Mouse (Mus musculus): ENCODE data around the gene Snx11. TPM values are rescaled to one million over a fixed set of nuclear protein-coding genes. Genes with fewer than 3 reads are reported as not detected.
"Not testable (repeated sequence)": the region's sequence is repeated elsewhere in the genome, so short reads cannot be mapped to it uniquely, and the experiment has no call there.

Snx11 gene
- polyA plus RNA-seq, 1 experiment from 2014 or later, result 17.8 TPM

GRCm38 (mm10) chr11:96814443-96814842 lies 37.1 kb upstream of the Snx11 start:
- no peak overlapping the region for H3K4me3 ChIP-seq
- no peaks in the 10 kb centered on the region for H3K9me3 ChIP-seq
- no peak for DNase-seq (ENCODE audit: low spot score)
- H3K4me1 ChIP-seq, result no peaks in the 10 kb centered on the region
- no peak overlapping the region for H3K27ac ChIP-seq
- no peaks in the 10 kb centered on the region for H3K27me3 ChIP-seq (ENCODE audit: insufficient read depth, poor library complexity, severe bottlenecking)
- 84% methylated on average over 2 of the region's 2 CpGs for WGBS
- H3K36me3 ChIP-seq, result peaks cover 92% of the 10 kb centered on the region

GRCm38 (mm10) chr11:96813920-96814319 lies 36.6 kb upstream of the Snx11 start:
- DNase-seq (ENCODE audit: low spot score), result no peak
- H3K4me1 ChIP-seq, result no peaks in the 10 kb centered on the region
- H3K27ac ChIP-seq, result no peak overlapping the region
- H3K9me3 ChIP-seq, result no peaks in the 10 kb centered on the region
- H3K4me3 ChIP-seq, result no peak overlapping the region
- 91% methylated on average over 5 of the region's 5 CpGs for WGBS
- no peaks in the 10 kb centered on the region for H3K27me3 ChIP-seq (ENCODE audit: insufficient read depth, poor library complexity, severe bottlenecking)
- H3K36me3 ChIP-seq, result peaks cover 92% of the 10 kb centered on the region

GRCm38 (mm10) chr11:96813455-96813854 lies 36.1 kb upstream of the Snx11 start:
- 84% methylated on average over 4 of the region's 4 CpGs for WGBS
- DNase-seq (ENCODE audit: low spot score), result no peak
- H3K27me3 ChIP-seq (ENCODE audit: insufficient read depth, poor library complexity, severe bottlenecking), result no peaks in the 10 kb centered on the region
- H3K27ac ChIP-seq, result no peak overlapping the region
- no peaks in the 10 kb centered on the region for H3K9me3 ChIP-seq
- H3K4me1 ChIP-seq, result no peaks in the 10 kb centered on the region
- H3K4me3 ChIP-seq, result no peak overlapping the region
- peaks cover 92% of the 10 kb centered on the region for H3K36me3 ChIP-seq

GRCm38 (mm10) chr11:96811188-96811587 lies 33.8 kb upstream of the Snx11 start:
- not testable (repeated sequence) for H3K27me3 ChIP-seq (ENCODE audit: insufficient read depth, poor library complexity, severe bottlenecking); H3K9me3 ChIP-seq; H3K4me1 ChIP-seq; H3K4me3 ChIP-seq; H3K27ac ChIP-seq; DNase-seq (ENCODE audit: low spot score)
- WGBS, result 78% methylated on average over 1 of the region's 1 CpGs
- H3K36me3 ChIP-seq, result peaks cover 89% of the 10 kb centered on the region

GRCm38 (mm10) chr11:96809562-96810235 lies 32.3 kb upstream of the Snx11 start:
- Histone ChIP-seq H3K27ac (no peak overlapping the region), H3K27me3 (ENCODE audit: insufficient read depth, poor library complexity, severe bottlenecking) (no peaks in the 10 kb centered on the region), H3K36me3 (peaks cover 93% of the 10 kb centered on the region), H3K9me3 (no peaks in the 10 kb centered on the region), H3K4me3 (no peak overlapping the region), H3K4me1 (no peaks in the 10 kb centered on the region)
- DNase-seq (ENCODE audit: low spot score), result no peak
- 97% methylated on average over 6 of the region's 6 CpGs for WGBS

- DNase-seq (ENCODE audit: low spot score), result no peak
- Histone ChIP-seq H3K27ac (no peak overlapping the region), H3K4me1 (no peaks in the 10 kb centered on the region), H3K36me3 (peaks cover 94% of the 10 kb centered on the region), H3K9me3 (no peaks in the 10 kb centered on the region), H3K4me3 (no peak overlapping the region), H3K27me3 (ENCODE audit: insufficient read depth, poor library complexity, severe bottlenecking) (no peaks in the 10 kb centered on the region)
- WGBS, result 64% methylated on average over 1 of the region's 1 CpGs
These were observed 30.7 kb upstream of the Snx11 start for GRCm38 (mm10) chr11:96808066-96808465.

GRCm38 (mm10) chr11:96805606-96806005 lies 28.2 kb upstream of the Snx11 start:
- H3K36me3 ChIP-seq, result peaks cover 95% of the 10 kb centered on the region
- H3K4me3 ChIP-seq, result no peak overlapping the region
- 96% methylated on average over 5 of the region's 5 CpGs for WGBS

GRCm38 (mm10) chr11:96799511-96799910 lies 22.2 kb upstream of the Snx11 start:
- DNase-seq (ENCODE audit: low spot score), result no peak
- peaks cover 70% of the 10 kb centered on the region for H3K36me3 ChIP-seq
- no peak overlapping the region for H3K27ac ChIP-seq
- no peaks in the 10 kb centered on the region for H3K9me3 ChIP-seq
- no peak overlapping the region for H3K4me3 ChIP-seq
- 0 out of 2 replicates have a peak, but pooled peaks cover 2% of the 10 kb centered on the region for H3K4me1 ChIP-seq
- H3K27me3 ChIP-seq (ENCODE audit: insufficient read depth, poor library complexity, severe bottlenecking), result no peaks in the 10 kb centered on the region
- 90% methylated on average over 2 of the region's 2 CpGs for WGBS

More at GRCm38 (mm10) chr11:96805606-96806005, 28.2 kb upstream of the Snx11 start:
- DNase-seq (ENCODE audit: low spot score), result no peak
- H3K27ac ChIP-seq, result no peak overlapping the region
- no peaks in the 10 kb centered on the region for H3K9me3 ChIP-seq
- H3K27me3 ChIP-seq (ENCODE audit: insufficient read depth, poor library complexity, severe bottlenecking), result no peaks in the 10 kb centered on the region
- H3K4me1 ChIP-seq, result no peaks in the 10 kb centered on the region

GRCm38 (mm10) chr11:96796586-96796985 lies 19.2 kb upstream of the Snx11 start:
- WGBS, result 83% methylated on average over 1 of the region's 1 CpGs
- DNase-seq (ENCODE audit: low spot score), result no peak
- H3K9me3 ChIP-seq, result no peaks in the 10 kb centered on the region
- H3K4me1 ChIP-seq, result peaks cover 6% of the 10 kb centered on the region; the same call in 1 of the 2 replicates
- H3K27ac ChIP-seq, result no peak overlapping the region
- no peak overlapping the region for H3K4me3 ChIP-seq
- no peaks in the 10 kb centered on the region for H3K27me3 ChIP-seq (ENCODE audit: insufficient read depth, poor library complexity, severe bottlenecking)
- H3K36me3 ChIP-seq, result peaks cover 42% of the 10 kb centered on the region

- Histone ChIP-seq H3K27ac (no peak overlapping the region), H3K27me3 (ENCODE audit: insufficient read depth, poor library complexity, severe bottlenecking) (no peaks in the 10 kb centered on the region), H3K4me1 (peaks cover 7% of the 10 kb centered on the region; the same call in 1 of the 2 replicates), H3K36me3 (peaks cover 39% of the 10 kb centered on the region), H3K9me3 (no peaks in the 10 kb centered on the region), H3K4me3 (no peak overlapping the region)
- WGBS, result 91% methylated on average over 2 of the region's 2 CpGs
- no peak for DNase-seq (ENCODE audit: low spot score)
These were observed 18.7 kb upstream of the Snx11 start for GRCm38 (mm10) chr11:96796081-96796480.

- Histone ChIP-seq H3K4me3 (no peak overlapping the region), H3K27me3 (ENCODE audit: insufficient read depth, poor library complexity, severe bottlenecking) (no peaks in the 10 kb centered on the region), H3K36me3 (peaks cover 33% of the 10 kb centered on the region), H3K9me3 (no peaks in the 10 kb centered on the region), H3K27ac (no peak overlapping the region), H3K4me1 (peaks cover 11% of the 10 kb centered on the region)
- no peak for DNase-seq (ENCODE audit: low spot score)
- 93% methylated on average over 13 of the region's 13 CpGs for WGBS
These were observed 18.1 kb upstream of the Snx11 start for GRCm38 (mm10) chr11:96795491-96795890.

- Histone ChIP-seq H3K9me3 (no peaks in the 10 kb centered on the region), H3K4me1 (peaks cover 17% of the 10 kb centered on the region), H3K27ac (no peak overlapping the region), H3K36me3 (peaks cover 8% of the 10 kb centered on the region), H3K27me3 (ENCODE audit: insufficient read depth, poor library complexity, severe bottlenecking) (no peaks in the 10 kb centered on the region), H3K4me3 (peak overlapping the region; percentile 86)
- no peak for DNase-seq (ENCODE audit: low spot score)
- WGBS, result 15% methylated on average over 1 of the region's 1 CpGs
These were observed 13.3 kb upstream of the Snx11 start for GRCm38 (mm10) chr11:96790681-96791080.

- Histone ChIP-seq H3K9me3 (no peaks in the 10 kb centered on the region), H3K27ac (peak overlapping the region; percentile 97), H3K36me3 (peaks cover 2% of the 10 kb centered on the region), H3K4me3 (peak overlapping the region; percentile 86), H3K27me3 (ENCODE audit: insufficient read depth, poor library complexity, severe bottlenecking) (no peaks in the 10 kb centered on the region), H3K4me1 (peaks cover 15% of the 10 kb centered on the region)
- DNase-seq (ENCODE audit: low spot score), result no peak
- WGBS, result 9% methylated on average over 5 of the region's 5 CpGs
These were observed 12.6 kb upstream of the Snx11 start for GRCm38 (mm10) chr11:96789990-96790389.
